Mouse (Mus musculus): ENCODE data around the gene Ptpro. TPM values are rescaled to one million over a fixed set of nuclear protein-coding genes. Genes with fewer than 3 reads are reported as not detected.

The Ptpro gene
- polyA plus RNA-seq, 1 experiment from 2014 or later, result 41.7 TPM

DNA sequence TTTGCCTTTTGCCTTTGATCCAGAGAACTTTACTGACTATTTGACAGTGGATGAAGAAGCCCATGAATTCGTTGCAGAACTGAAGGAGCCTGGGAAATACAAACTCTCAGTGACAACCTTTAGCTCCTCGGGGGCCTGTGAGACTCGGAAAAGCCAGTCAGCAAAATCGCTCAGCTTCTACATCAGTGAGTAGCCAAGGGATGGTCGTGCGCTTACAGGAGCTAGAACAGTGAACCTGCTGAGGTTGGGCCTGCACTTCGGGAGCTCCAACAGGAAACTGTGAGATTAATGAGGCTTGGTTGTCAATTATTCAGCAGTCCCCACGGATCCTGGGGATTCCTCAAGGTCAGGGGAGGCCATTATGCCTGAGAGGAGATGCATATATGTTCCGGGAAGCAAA is 130.4 kb downstream of the Ptpro start:
- no peak overlapping the region for H3K27ac ChIP-seq (ENCODE audit: low read depth, low read length)
- H3K9me3 ChIP-seq (replicated peaks; ENCODE audit: control insufficient read depth, low read length), result no peaks in the 10 kb centered on the region
- no peak for DNase-seq (ENCODE audit: low spot score)
- H3K36me3 ChIP-seq (ENCODE audit: control insufficient read depth, insufficient read depth, low read length), result peaks cover 13% of the 10 kb centered on the region; the same call in 1 of the 2 replicates
- H3K27me3 ChIP-seq (replicated peaks; ENCODE audit: control insufficient read depth, insufficient read depth, low read length), result no peaks in the 10 kb centered on the region
- 63% methylated on average over 9 of the region's 9 CpGs for WGBS
- no peak overlapping the region for H3K4me3 ChIP-seq (ENCODE audit: low read depth, low read length)
- ATAC-seq, result no peak
- H3K4me2 ChIP-seq (ENCODE audit: low read length), result no peak overlapping the region
- H3K4me1 ChIP-seq (ENCODE audit: control insufficient read depth, insufficient read depth, low read length), result no peaks in the 10 kb centered on the region
- no peak overlapping the region for H3K9ac ChIP-seq (ENCODE audit: low read length)

GRCm38 (mm10) chr6:137386344-137386743 is 134.2 kb downstream of the Ptpro start:
- 91% methylated on average over 4 of the region's 4 CpGs for WGBS
- H3K27me3 ChIP-seq (replicated peaks; ENCODE audit: control insufficient read depth, insufficient read depth, low read length), result no peaks in the 10 kb centered on the region
- no peak overlapping the region for H3K4me3 ChIP-seq (ENCODE audit: low read depth, low read length)
- DNase-seq (ENCODE audit: low spot score), result no peak
- no peaks in the 10 kb centered on the region for H3K9me3 ChIP-seq (replicated peaks; ENCODE audit: control insufficient read depth, low read length)
- H3K36me3 ChIP-seq (ENCODE audit: control insufficient read depth, insufficient read depth, low read length), result peaks cover 11% of the 10 kb centered on the region; the same call in 1 of the 2 replicates
- H3K4me2 ChIP-seq (ENCODE audit: low read length), result no peak overlapping the region
- H3K9ac ChIP-seq (ENCODE audit: low read length), result no peak overlapping the region
- no peak overlapping the region for H3K27ac ChIP-seq (ENCODE audit: low read depth, low read length)
- no peaks in the 10 kb centered on the region for H3K4me1 ChIP-seq (ENCODE audit: control insufficient read depth, insufficient read depth, low read length)
- no peak for ATAC-seq

DNA sequence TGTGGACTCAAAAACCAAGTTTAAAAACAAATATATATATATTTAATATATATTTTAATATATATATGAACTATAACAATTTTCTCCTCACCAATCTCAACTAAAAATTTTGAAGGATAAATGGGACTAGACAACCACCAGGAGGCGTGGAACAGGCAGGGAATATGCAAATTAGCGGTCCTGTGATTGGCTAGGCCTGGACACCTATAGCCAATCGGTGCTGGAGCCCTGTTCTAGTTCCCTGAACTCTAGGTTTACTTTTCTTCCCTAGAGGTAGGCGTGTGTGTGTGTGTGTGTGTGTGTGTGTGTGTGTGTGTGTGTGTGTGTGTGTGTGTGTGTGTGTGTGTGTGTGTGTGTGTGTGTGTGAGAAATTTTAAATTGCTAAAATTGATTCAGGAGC is 134.8 kb downstream of the Ptpro start:
- 57% methylated on average over 4 of the region's 4 CpGs for WGBS
- peaks cover 11% of the 10 kb centered on the region; the same call in 1 of the 2 replicates for H3K36me3 ChIP-seq (ENCODE audit: control insufficient read depth, insufficient read depth, low read length)
- ATAC-seq, result no peak

DNA sequence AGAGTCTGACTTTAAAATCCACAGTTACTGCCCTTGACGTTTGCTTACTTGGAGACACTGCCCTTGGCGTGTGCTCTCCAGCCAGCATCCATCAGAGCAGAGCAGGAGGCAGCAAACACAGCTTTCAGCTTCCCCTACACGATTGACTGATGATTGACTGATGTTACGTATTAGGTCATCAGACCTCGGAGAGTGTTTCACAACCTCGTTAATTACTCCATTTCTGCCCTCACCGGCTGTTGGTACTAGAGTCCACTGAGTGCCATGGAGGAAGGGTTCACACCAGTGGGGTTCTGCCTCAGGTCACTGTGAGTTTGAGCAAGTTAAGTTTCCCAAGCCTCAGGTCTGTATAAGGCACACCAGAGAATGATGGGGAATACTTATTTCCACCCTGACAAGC is 143.0 kb downstream of the Ptpro start:
- Histone ChIP-seq H3K4me1 (ENCODE audit: control insufficient read depth, insufficient read depth, low read length) (no peaks in the 10 kb centered on the region), H3K9ac (ENCODE audit: low read length) (no peak overlapping the region), H3K4me2 (ENCODE audit: low read length) (no peak overlapping the region), H3K27ac (ENCODE audit: low read depth, low read length) (no peak overlapping the region), H3K9me3 (replicated peaks; ENCODE audit: control insufficient read depth, low read length) (no peaks in the 10 kb centered on the region), H3K4me3 (ENCODE audit: low read depth, low read length) (no peak overlapping the region), H3K27me3 (replicated peaks; ENCODE audit: control insufficient read depth, insufficient read depth, low read length) (no peaks in the 10 kb centered on the region), H3K36me3 (ENCODE audit: control insufficient read depth, insufficient read depth, low read length) (peaks cover 2% of the 10 kb centered on the region; the same call in 1 of the 2 replicates)
- no peak for ATAC-seq
- WGBS, result 67% methylated on average over 7 of the region's 7 CpGs
- no peak for DNase-seq (ENCODE audit: low spot score)

More for the DNA sequence above, 134.8 kb downstream of the Ptpro start:
- no peaks in the 10 kb centered on the region for H3K4me1 ChIP-seq (ENCODE audit: control insufficient read depth, insufficient read depth, low read length)
- no peak overlapping the region for H3K9ac ChIP-seq (ENCODE audit: low read length)
- no peak overlapping the region for H3K4me2 ChIP-seq (ENCODE audit: low read length)
- DNase-seq (ENCODE audit: low spot score), result no peak
- H3K27ac ChIP-seq (ENCODE audit: low read depth, low read length), result no peak overlapping the region
- H3K4me3 ChIP-seq (ENCODE audit: low read depth, low read length), result no peak overlapping the region
- no peaks in the 10 kb centered on the region for H3K27me3 ChIP-seq (replicated peaks; ENCODE audit: control insufficient read depth, insufficient read depth, low read length)
- H3K9me3 ChIP-seq (replicated peaks; ENCODE audit: control insufficient read depth, low read length), result no peaks in the 10 kb centered on the region

DNA sequence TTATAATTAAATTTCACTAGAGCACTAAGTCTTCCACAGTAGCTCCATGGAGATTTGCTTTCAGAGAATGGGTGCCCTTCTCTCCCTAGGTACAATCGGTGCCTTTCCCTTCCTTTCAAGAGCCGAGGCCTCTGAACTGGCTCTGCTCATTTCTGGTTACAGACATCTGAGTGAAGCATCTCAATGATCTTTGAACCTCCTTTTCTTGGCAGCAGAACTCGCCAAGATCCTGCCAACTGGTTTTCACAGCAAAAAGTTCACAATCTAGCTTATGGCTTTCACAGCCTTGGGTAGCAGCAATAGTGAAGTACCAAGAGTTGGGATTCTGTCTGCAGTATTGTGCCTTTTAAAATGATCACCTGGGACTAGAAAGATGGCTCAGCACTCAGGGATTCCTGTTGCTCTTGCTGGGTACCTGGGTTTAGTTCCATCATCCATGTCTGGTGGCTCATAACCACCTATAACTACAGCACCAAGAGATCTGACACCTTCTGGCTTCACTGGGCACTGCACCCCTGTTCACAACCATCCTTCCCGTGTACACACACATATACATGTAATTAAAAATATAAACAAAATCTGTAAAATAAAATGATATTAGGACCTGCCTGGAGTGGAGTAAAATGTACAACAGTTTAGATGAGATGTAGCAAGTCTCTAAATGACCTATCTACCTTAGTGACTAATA is 144.1 kb downstream of the Ptpro start:
- no peaks in the 10 kb centered on the region for H3K9me3 ChIP-seq (replicated peaks; ENCODE audit: control insufficient read depth, low read length)
- no peak overlapping the region for H3K9ac ChIP-seq (ENCODE audit: low read length)
- peaks cover 9% of the 10 kb centered on the region; the same call in 1 of the 2 replicates for H3K36me3 ChIP-seq (ENCODE audit: control insufficient read depth, insufficient read depth, low read length)
- no peak overlapping the region for H3K27ac ChIP-seq (ENCODE audit: low read depth, low read length)
- H3K4me3 ChIP-seq (ENCODE audit: low read depth, low read length), result no peak overlapping the region
- no peak for ATAC-seq
- no peak for DNase-seq (ENCODE audit: low spot score)
- H3K4me2 ChIP-seq (ENCODE audit: low read length), result no peak overlapping the region
- H3K4me1 ChIP-seq (ENCODE audit: control insufficient read depth, insufficient read depth, low read length), result no peaks in the 10 kb centered on the region
- whole genome bisulfite sequencing, result 79% methylated on average over 4 of the region's 4 CpGs
- no peaks in the 10 kb centered on the region for H3K27me3 ChIP-seq (replicated peaks; ENCODE audit: control insufficient read depth, insufficient read depth, low read length)

GRCm38 (mm10) chr6:137397358-137397757 is 145.2 kb downstream of the Ptpro start:
- no peak for ATAC-seq

GRCm38 (mm10) chr6:137404196-137404595 is 152.1 kb downstream of the Ptpro start:
- DNase-seq (ENCODE audit: low spot score), result no peak
- no peak overlapping the region for H3K4me2 ChIP-seq (ENCODE audit: low read length)
- no peaks in the 10 kb centered on the region for H3K4me1 ChIP-seq (ENCODE audit: control insufficient read depth, insufficient read depth, low read length)
- H3K4me3 ChIP-seq (ENCODE audit: low read depth, low read length), result no peak overlapping the region
- WGBS, result 88% methylated on average over 4 of the region's 4 CpGs
- peaks cover 7% of the 10 kb centered on the region for H3K36me3 ChIP-seq (ENCODE audit: control insufficient read depth, insufficient read depth, low read length)
- no peak overlapping the region for H3K27ac ChIP-seq (ENCODE audit: low read depth, low read length)
- H3K27me3 ChIP-seq (replicated peaks; ENCODE audit: control insufficient read depth, insufficient read depth, low read length), result no peaks in the 10 kb centered on the region
- H3K9me3 ChIP-seq (replicated peaks; ENCODE audit: control insufficient read depth, low read length), result no peaks in the 10 kb centered on the region
- no peak for ATAC-seq
- H3K9ac ChIP-seq (ENCODE audit: low read length), result no peak overlapping the region

More at GRCm38 (mm10) chr6:137397358-137397757, 145.2 kb downstream of the Ptpro start:
- DNase-seq (ENCODE audit: low spot score), result peak; percentile 47
- Histone ChIP-seq H3K27me3 (replicated peaks; ENCODE audit: control insufficient read depth, insufficient read depth, low read length) (no peaks in the 10 kb centered on the region), H3K36me3 (ENCODE audit: control insufficient read depth, insufficient read depth, low read length) (peaks cover 9% of the 10 kb centered on the region; the same call in 1 of the 2 replicates), H3K9me3 (replicated peaks; ENCODE audit: control insufficient read depth, low read length) (no peaks in the 10 kb centered on the region), H3K4me2 (ENCODE audit: low read length) (no peak overlapping the region), H3K9ac (ENCODE audit: low read length) (no peak overlapping the region), H3K4me1 (ENCODE audit: control insufficient read depth, insufficient read depth, low read length) (no peaks in the 10 kb centered on the region), H3K27ac (ENCODE audit: low read depth, low read length) (no peak overlapping the region), H3K4me3 (ENCODE audit: low read depth, low read length) (no peak overlapping the region)
- WGBS, result 98% methylated on average over 2 of the region's 2 CpGs

DNA sequence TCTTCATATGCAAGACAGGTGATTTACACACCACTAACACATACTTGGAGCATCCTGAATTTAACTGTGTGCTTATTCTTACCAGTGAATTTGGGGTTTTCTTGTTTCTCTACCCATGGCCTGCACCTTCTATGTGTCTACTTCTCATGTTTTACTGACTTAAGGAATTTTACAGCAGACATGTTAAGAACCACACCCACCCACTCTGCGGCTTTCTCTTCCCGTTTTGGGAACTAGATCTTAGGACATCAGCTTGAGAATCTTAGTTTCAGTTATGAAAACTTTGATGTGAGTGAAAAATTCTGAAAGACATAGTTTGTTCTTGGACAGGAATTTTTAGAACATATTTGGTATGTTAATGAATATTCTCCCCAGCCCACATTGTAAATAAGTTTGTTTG is 153.6 kb downstream of the Ptpro start:
- WGBS, result 91% methylated on average over 2 of the region's 2 CpGs
- H3K36me3 ChIP-seq (ENCODE audit: control insufficient read depth, insufficient read depth, low read length), result peaks cover 1% of the 10 kb centered on the region
- DNase-seq (ENCODE audit: low spot score), result no peak
- H3K9ac ChIP-seq (ENCODE audit: low read length), result no peak overlapping the region
- H3K9me3 ChIP-seq (replicated peaks; ENCODE audit: control insufficient read depth, low read length), result no peaks in the 10 kb centered on the region
- no peak for ATAC-seq
- no peak overlapping the region for H3K27ac ChIP-seq (ENCODE audit: low read depth, low read length)
- H3K27me3 ChIP-seq (replicated peaks; ENCODE audit: control insufficient read depth, insufficient read depth, low read length), result no peaks in the 10 kb centered on the region
- no peaks in the 10 kb centered on the region for H3K4me1 ChIP-seq (ENCODE audit: control insufficient read depth, insufficient read depth, low read length)
- H3K4me2 ChIP-seq (ENCODE audit: low read length), result no peak overlapping the region
- no peak overlapping the region for H3K4me3 ChIP-seq (ENCODE audit: low read depth, low read length)

DNA sequence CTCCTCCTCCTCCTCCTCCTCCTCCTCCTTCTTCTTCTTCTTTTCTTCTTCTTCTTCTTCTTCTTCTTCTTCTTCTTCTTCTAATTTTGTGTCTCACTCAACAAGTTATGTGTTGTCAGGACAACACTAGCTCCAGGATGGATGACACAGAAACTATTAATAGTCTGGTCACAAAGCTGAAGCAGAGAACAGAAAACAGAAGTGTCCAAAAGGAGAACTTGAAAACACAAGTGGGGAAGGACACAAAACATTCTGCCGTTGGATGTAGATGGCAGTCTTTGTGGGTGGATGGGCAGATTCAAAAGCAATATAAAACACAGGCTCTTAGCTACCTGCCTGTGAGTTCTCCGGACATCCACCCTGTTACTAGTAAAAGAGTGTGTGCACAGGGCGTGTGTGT is 158.4 kb downstream of the Ptpro start:
- Histone ChIP-seq H3K27ac (ENCODE audit: low read depth, low read length) (no peak overlapping the region), H3K27me3 (replicated peaks; ENCODE audit: control insufficient read depth, insufficient read depth, low read length) (no peaks in the 10 kb centered on the region), H3K36me3 (ENCODE audit: control insufficient read depth, insufficient read depth, low read length) (no peaks in the 10 kb centered on the region; the same call in 1 of the 2 replicates), H3K4me1 (ENCODE audit: control insufficient read depth, insufficient read depth, low read length) (no peaks in the 10 kb centered on the region), H3K4me2 (ENCODE audit: low read length) (no peak overlapping the region), H3K9ac (ENCODE audit: low read length) (no peak overlapping the region), H3K9me3 (replicated peaks; ENCODE audit: control insufficient read depth, low read length) (no peaks in the 10 kb centered on the region), H3K4me3 (ENCODE audit: low read depth, low read length) (no peak overlapping the region)
- WGBS, result 60% methylated on average over 3 of the region's 3 CpGs
- no peak for DNase-seq (ENCODE audit: low spot score)
- no peak for ATAC-seq
